Mouse (Mus musculus): Measurements from ENCODE around the gene Ankrd9.

Ankrd9 gene

GRCm38 (mm10) chr12:110978607-110979406 is at the start of gene Ankrd9:
Gene Ankrd9, minus strand, starts transcription at chr12:110979040.
- peak; percentile 99 for DNase-seq (ENCODE audit: low read depth)

- no peak for DNase-seq (ENCODE audit: low read depth)
These were observed 42.7 kb upstream of the Ankrd9 start for GRCm38 (mm10) chr12:111021577-111021976.

- no peak for DNase-seq (ENCODE audit: low read depth)
These were observed 42.3 kb upstream of the Ankrd9 start for GRCm38 (mm10) chr12:111021138-111021537.

GRCm38 (mm10) chr12:111019086-111019485 is 40.2 kb upstream of the Ankrd9 start:
- DNase-seq (ENCODE audit: low read depth), result no peak

- DNase-seq (ENCODE audit: low read depth), result no peak
These were observed 39.2 kb upstream of the Ankrd9 start for GRCm38 (mm10) chr12:111018068-111018467.

GRCm38 (mm10) chr12:111016807-111017206 is 38.0 kb upstream of the Ankrd9 start:
- no peak for DNase-seq (ENCODE audit: low read depth)

GRCm38 (mm10) chr12:111009615-111010257 is 30.9 kb upstream of the Ankrd9 start:
- no peak for DNase-seq (ENCODE audit: low read depth)

GRCm38 (mm10) chr12:111008500-111009490 is 30.0 kb upstream of the Ankrd9 start:
- peak; percentile 52 for DNase-seq (ENCODE audit: low read depth)

GRCm38 (mm10) chr12:111007134-111008103 is 28.6 kb upstream of the Ankrd9 start:
- DNase-seq (ENCODE audit: low read depth), result peak; percentile 64

GRCm38 (mm10) chr12:111006339-111006738 is 27.5 kb upstream of the Ankrd9 start:
- DNase-seq (ENCODE audit: low read depth), result no peak

GRCm38 (mm10) chr12:111005803-111006202 is 27.0 kb upstream of the Ankrd9 start:
- no peak for DNase-seq (ENCODE audit: low read depth)

- DNase-seq (ENCODE audit: low read depth), result no peak
These were observed 25.3 kb upstream of the Ankrd9 start for GRCm38 (mm10) chr12:111004142-111004541.

GRCm38 (mm10) chr12:111000956-111001355 is 22.1 kb upstream of the Ankrd9 start:
- DNase-seq (ENCODE audit: low read depth), result no peak

- no peak for DNase-seq (ENCODE audit: low read depth)
These were observed 21.0 kb upstream of the Ankrd9 start for GRCm38 (mm10) chr12:110999820-111000219.

GRCm38 (mm10) chr12:110998092-110998491 is 19.3 kb upstream of the Ankrd9 start:
- DNase-seq (ENCODE audit: low read depth), result no peak

- DNase-seq (ENCODE audit: low read depth), result no peak
These were observed 15.8 kb upstream of the Ankrd9 start for GRCm38 (mm10) chr12:110994666-110995065.

GRCm38 (mm10) chr12:110993226-110993625 is 14.4 kb upstream of the Ankrd9 start:
- DNase-seq (ENCODE audit: low read depth), result no peak

- peak; percentile 26 for DNase-seq (ENCODE audit: low read depth)
These were observed 13.9 kb upstream of the Ankrd9 start for GRCm38 (mm10) chr12:110992771-110993170.

- DNase-seq (ENCODE audit: low read depth), result peak; percentile 95
These were observed 13.3 kb upstream of the Ankrd9 start for GRCm38 (mm10) chr12:110992128-110992553.

- peak; percentile 94 for DNase-seq (ENCODE audit: low read depth)
These were observed 12.7 kb upstream of the Ankrd9 start for GRCm38 (mm10) chr12:110991361-110992127.
